Mouse (Mus musculus): ENCODE data around the gene Zfp809.

DNA sequence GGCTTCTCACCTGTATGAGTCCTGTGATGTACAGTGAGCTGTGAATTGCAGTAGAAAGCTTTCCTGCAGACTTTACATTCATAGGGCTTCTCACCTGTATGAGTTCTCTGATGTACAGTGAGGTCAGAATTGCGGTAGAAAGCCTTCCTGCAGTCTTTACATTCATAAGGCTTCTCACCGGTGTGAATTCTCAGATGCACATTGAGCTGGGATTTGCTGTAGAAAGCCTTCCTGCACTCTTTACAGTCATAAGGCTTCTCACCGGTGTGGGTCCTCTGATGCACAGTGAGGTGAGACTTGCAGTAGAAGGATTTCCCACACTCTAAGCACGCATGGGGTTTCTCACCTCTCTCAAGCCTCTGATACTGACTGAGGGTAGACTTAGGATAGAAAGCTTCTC is 53.2 kb downstream of the Zfp809 start:
- TF ChIP-seq CTCF (IDR thresholded peaks at IDR 0.05; ENCODE audit: low read depth) = no peak
- TF ChIP-seq EP300 (IDR thresholded peaks at IDR 0.05; ENCODE audit: low read depth) = no peak
